Mouse (Mus musculus): ENCODE results near the gene Figla. TPM values are rescaled to one million over a fixed set of nuclear protein-coding genes. Genes with fewer than 3 reads are reported as not detected.

The Figla gene
- polyA plus RNA-seq, 1 experiment, result not detected

- DNase-seq (ENCODE audit: low spot score), result no peak
Measured at GRCm38 (mm10) chr6:86028601-86029322, 12.8 kb downstream of the Figla start, which contains the start of gene Add2. Add2 (plus strand) TSS chr6:86028681.

- DNase-seq (ENCODE audit: low spot score), result no peak
Measured at GRCm38 (mm10) chr6:86029323-86029713, 13.3 kb downstream of the Figla start.

GRCm38 (mm10) chr6:86031527-86031926 is 15.6 kb downstream of the Figla start:
- no peak for DNase-seq (ENCODE audit: low spot score)

GRCm38 (mm10) chr6:86033635-86034034 is 17.7 kb downstream of the Figla start:
- no peak for DNase-seq (ENCODE audit: low spot score)

GRCm38 (mm10) chr6:86038901-86039300 is 22.9 kb downstream of the Figla start:
- no peak for DNase-seq (ENCODE audit: low spot score)

- no peak for DNase-seq (ENCODE audit: low spot score)
Measured at GRCm38 (mm10) chr6:86040140-86040539, 24.2 kb downstream of the Figla start.

- no peak for DNase-seq (ENCODE audit: low spot score)
Measured at GRCm38 (mm10) chr6:86047510-86047909, 31.5 kb downstream of the Figla start.

GRCm38 (mm10) chr6:86048509-86048908 is 32.5 kb downstream of the Figla start:
- no peak for DNase-seq (ENCODE audit: low spot score)

GRCm38 (mm10) chr6:86050586-86051268 is 34.8 kb downstream of the Figla start:
- DNase-seq (ENCODE audit: low spot score), result no peak

GRCm38 (mm10) chr6:86052032-86052459 is 36.1 kb downstream of the Figla start:
- DNase-seq (ENCODE audit: low spot score), result no peak

- DNase-seq (ENCODE audit: low spot score), result no peak
Measured at GRCm38 (mm10) chr6:86052556-86052955, 36.6 kb downstream of the Figla start.

GRCm38 (mm10) chr6:86053099-86053498 is 37.1 kb downstream of the Figla start:
- DNase-seq (ENCODE audit: low spot score), result no peak

- no peak for DNase-seq (ENCODE audit: low spot score)
Measured at GRCm38 (mm10) chr6:86053594-86053993, 37.6 kb downstream of the Figla start.

GRCm38 (mm10) chr6:86058475-86058874 is 42.5 kb downstream of the Figla start:
- no peak for DNase-seq (ENCODE audit: low spot score)

- DNase-seq (ENCODE audit: low spot score), result no peak
Measured at GRCm38 (mm10) chr6:86059151-86059853, 43.3 kb downstream of the Figla start.

GRCm38 (mm10) chr6:86060170-86060569 is 44.2 kb downstream of the Figla start:
- DNase-seq (ENCODE audit: low spot score), result no peak

GRCm38 (mm10) chr6:86062226-86062625 is 46.3 kb downstream of the Figla start:
- DNase-seq (ENCODE audit: low spot score), result no peak

- DNase-seq (ENCODE audit: low spot score), result no peak
Measured at GRCm38 (mm10) chr6:86062684-86063083, 46.7 kb downstream of the Figla start.

- DNase-seq (ENCODE audit: low spot score), result no peak
Measured at GRCm38 (mm10) chr6:86064318-86065016, 48.5 kb downstream of the Figla start.

- DNase-seq (ENCODE audit: low spot score), result no peak
Measured at GRCm38 (mm10) chr6:86066727-86067126, 50.8 kb downstream of the Figla start.

- DNase-seq (ENCODE audit: low spot score), result no peak
Measured at GRCm38 (mm10) chr6:86067145-86067544, 51.2 kb downstream of the Figla start.

GRCm38 (mm10) chr6:86069009-86069408 is 53.0 kb downstream of the Figla start:
- DNase-seq (ENCODE audit: low spot score), result no peak

Data from urinary bladder, adult 2 months (tissue).